Mouse (Mus musculus) brain, embryonic 14.5 days (tissue): ENCODE results near the gene Slc35c1.

Experiments
- CTCF ChIP-seq: fragments of 200-500 bp; IDR thresholded peaks from 2 replicates; pipeline ENCODE4 v1.5.1; 2012; ENCODE audit warnings: inconsistent platforms, mild to moderate bottlenecking, moderate library complexity, borderline replicate concordance; ENCODE audit not compliant: insufficient read depth, insufficient read length; ENCODE audit errors: extremely low read depth
- POLR2A ChIP-seq: fragments of 200-500 bp; IDR thresholded peaks from 2 replicates; pipeline ENCODE4 v1.6.1; 2012; ENCODE audit warnings: mild to moderate bottlenecking, inconsistent platforms, borderline replicate concordance; ENCODE audit not compliant: poor library complexity, insufficient read depth, insufficient read length, severe bottlenecking; ENCODE audit errors: extremely low read depth

DNA sequence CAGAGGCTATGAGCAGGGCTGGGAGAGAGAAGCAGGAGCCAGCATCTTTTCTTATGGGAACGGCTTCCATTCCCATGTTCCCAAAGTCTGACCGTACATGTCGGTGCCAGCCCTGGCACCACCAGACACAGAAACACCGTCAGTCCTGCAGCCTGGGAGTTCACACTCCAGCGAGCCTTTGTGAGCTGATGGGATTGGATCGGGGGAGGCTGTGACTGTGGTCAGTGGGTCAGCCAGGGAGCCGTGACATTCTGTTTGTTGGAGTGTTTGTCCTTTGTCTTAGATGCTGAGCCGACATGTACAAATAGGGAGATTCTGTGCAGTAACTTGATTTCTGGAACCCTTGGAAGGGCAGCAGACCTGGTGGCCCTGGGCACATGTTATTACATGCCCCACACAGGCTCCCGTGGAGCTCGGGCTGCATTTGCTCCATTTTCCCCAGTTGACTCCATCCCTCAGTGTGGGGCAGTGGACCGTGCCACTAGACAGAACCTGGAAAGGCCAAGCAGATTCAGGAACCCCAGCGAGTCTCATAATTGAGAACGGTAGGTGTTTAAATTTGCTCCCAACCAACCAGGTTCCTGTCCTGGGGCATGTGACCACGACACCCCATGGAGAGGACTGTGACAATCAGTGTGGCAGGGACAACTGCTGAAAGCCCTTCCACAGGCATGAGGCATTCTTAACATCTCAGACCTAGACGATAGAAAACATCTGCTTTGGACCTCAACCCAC, 33.5 kb upstream of the Slc35c1 start:
- TF ChIP-seq POLR2A: no peak
- no peak for TF ChIP-seq CTCF
